Mouse (Mus musculus): ENCODE results near the gene Flvcr2. TPM values are rescaled to one million over a fixed set of nuclear protein-coding genes. Genes with fewer than 3 reads are reported as not detected.

Flvcr2 gene
- polyA plus RNA-seq, 1 experiment from 2014 or later, result 6.8 TPM

GRCm38 (mm10) chr12:85736960-85737359 is 9.4 kb upstream of the Flvcr2 start:
- Histone ChIP-seq H3K4me2 (no peak overlapping the region), H3K27ac (ENCODE audit: poor library complexity, severe bottlenecking) (no peak overlapping the region), H3K36me3 (no peaks in the 10 kb centered on the region), H3K27me3 (replicated peaks) (no peaks in the 10 kb centered on the region), H3K9me3 (replicated peaks) (peaks cover 5% of the 10 kb centered on the region; the same call in 1 of the 2 replicates), H3K9ac (no peak overlapping the region), H3K4me1 (replicated peaks) (peaks cover 3% of the 10 kb centered on the region), H3K4me3 (no peak overlapping the region)
- no peak for ATAC-seq (ENCODE audit: insufficient number of reproducible peaks, low FRiP score)
- 79% methylated on average over 3 of the region's 3 CpGs for WGBS

GRCm38 (mm10) chr12:85746696-85747219 is 419 bp downstream of the Flvcr2 start:
- no peaks in the 10 kb centered on the region for H3K36me3 ChIP-seq
- peak overlapping the region; percentile 57 for H3K4me3 ChIP-seq
- peaks cover 13% of the 10 kb centered on the region for H3K4me1 ChIP-seq (replicated peaks)
- peaks cover 6% of the 10 kb centered on the region for H3K27me3 ChIP-seq (replicated peaks)
- H3K9me3 ChIP-seq (replicated peaks), result no peaks in the 10 kb centered on the region
- peak; percentile 43 for ATAC-seq (ENCODE audit: insufficient number of reproducible peaks, low FRiP score)
- H3K4me2 ChIP-seq, result peak overlapping the region; percentile 97
- no peak overlapping the region for H3K27ac ChIP-seq (ENCODE audit: poor library complexity, severe bottlenecking)
- 13% methylated on average over 21 of the region's 21 CpGs for WGBS
- H3K9ac ChIP-seq, result peak overlapping the region; percentile 72

GRCm38 (mm10) chr12:85747343-85747742 is 1.0 kb downstream of the Flvcr2 start:
- WGBS, result 76% methylated on average over 10 of the region's 10 CpGs
- Histone ChIP-seq H3K27me3 (replicated peaks) (peaks cover 6% of the 10 kb centered on the region), H3K36me3 (no peaks in the 10 kb centered on the region), H3K4me3 (peak overlapping the region; percentile 57), H3K27ac (ENCODE audit: poor library complexity, severe bottlenecking) (no peak overlapping the region), H3K4me1 (replicated peaks) (peaks cover 13% of the 10 kb centered on the region), H3K4me2 (peak overlapping the region; percentile 97), H3K9me3 (replicated peaks) (no peaks in the 10 kb centered on the region), H3K9ac (no peak overlapping the region)
- ATAC-seq (ENCODE audit: insufficient number of reproducible peaks, low FRiP score), result no peak

GRCm38 (mm10) chr12:85749861-85750260 is 3.5 kb downstream of the Flvcr2 start:
- Histone ChIP-seq H3K36me3 (no peaks in the 10 kb centered on the region), H3K4me1 (replicated peaks) (peaks cover 13% of the 10 kb centered on the region), H3K4me3 (no peak overlapping the region), H3K27ac (ENCODE audit: poor library complexity, severe bottlenecking) (no peak overlapping the region), H3K9me3 (replicated peaks) (no peaks in the 10 kb centered on the region), H3K9ac (no peak overlapping the region), H3K27me3 (replicated peaks) (peaks cover 6% of the 10 kb centered on the region), H3K4me2 (no peak overlapping the region)
- 81% methylated on average over 9 of the region's 9 CpGs for WGBS
- ATAC-seq (ENCODE audit: insufficient number of reproducible peaks, low FRiP score), result no peak

- Histone ChIP-seq H3K27ac (ENCODE audit: poor library complexity, severe bottlenecking) (no peak overlapping the region), H3K9me3 (replicated peaks) (no peaks in the 10 kb centered on the region), H3K4me2 (no peak overlapping the region), H3K36me3 (no peaks in the 10 kb centered on the region), H3K9ac (no peak overlapping the region), H3K4me3 (no peak overlapping the region), H3K27me3 (replicated peaks) (peaks cover 5% of the 10 kb centered on the region), H3K4me1 (replicated peaks) (peaks cover 9% of the 10 kb centered on the region)
- ATAC-seq (ENCODE audit: insufficient number of reproducible peaks, low FRiP score), result no peak
- 83% methylated on average over 6 of the region's 6 CpGs for WGBS
Observed at GRCm38 (mm10) chr12:85752116-85752515, 5.8 kb downstream of the Flvcr2 start.

- Histone ChIP-seq H3K4me3 (no peak overlapping the region), H3K9me3 (replicated peaks) (no peaks in the 10 kb centered on the region), H3K27me3 (replicated peaks) (no peaks in the 10 kb centered on the region), H3K4me2 (no peak overlapping the region), H3K4me1 (replicated peaks) (no peaks in the 10 kb centered on the region), H3K36me3 (no peaks in the 10 kb centered on the region), H3K9ac (no peak overlapping the region), H3K27ac (ENCODE audit: poor library complexity, severe bottlenecking) (no peak overlapping the region)
- ATAC-seq (ENCODE audit: insufficient number of reproducible peaks, low FRiP score), result no peak
- 41% methylated on average over 2 of the region's 2 CpGs for WGBS
Observed at GRCm38 (mm10) chr12:85753223-85753622, 6.9 kb downstream of the Flvcr2 start.

- H3K4me1 ChIP-seq (replicated peaks), result no peaks in the 10 kb centered on the region
- no peaks in the 10 kb centered on the region for H3K36me3 ChIP-seq
- 44% methylated on average over 5 of the region's 5 CpGs for WGBS
- no peak overlapping the region for H3K4me3 ChIP-seq
- H3K27ac ChIP-seq (ENCODE audit: poor library complexity, severe bottlenecking), result no peak overlapping the region
- no peak overlapping the region for H3K4me2 ChIP-seq
- ATAC-seq (ENCODE audit: insufficient number of reproducible peaks, low FRiP score), result no peak
- no peaks in the 10 kb centered on the region for H3K27me3 ChIP-seq (replicated peaks)
- H3K9me3 ChIP-seq (replicated peaks), result no peaks in the 10 kb centered on the region
- H3K9ac ChIP-seq, result no peak overlapping the region
Observed at GRCm38 (mm10) chr12:85754611-85755265, 8.4 kb downstream of the Flvcr2 start.

- Histone ChIP-seq H3K4me3 (no peak overlapping the region), H3K9ac (no peak overlapping the region), H3K36me3 (no peaks in the 10 kb centered on the region), H3K4me2 (no peak overlapping the region), H3K27ac (ENCODE audit: poor library complexity, severe bottlenecking) (no peak overlapping the region), H3K27me3 (replicated peaks) (no peaks in the 10 kb centered on the region), H3K4me1 (replicated peaks) (peaks cover 2% of the 10 kb centered on the region), H3K9me3 (replicated peaks) (no peaks in the 10 kb centered on the region)
- no peak for ATAC-seq (ENCODE audit: insufficient number of reproducible peaks, low FRiP score)
- 68% methylated on average over 3 of the region's 3 CpGs for WGBS
Observed at GRCm38 (mm10) chr12:85756455-85756854, 10.1 kb downstream of the Flvcr2 start.

- Histone ChIP-seq H3K4me3 (no peak overlapping the region), H3K9me3 (replicated peaks) (no peaks in the 10 kb centered on the region), H3K4me2 (no peak overlapping the region), H3K36me3 (no peaks in the 10 kb centered on the region), H3K27me3 (replicated peaks) (no peaks in the 10 kb centered on the region), H3K4me1 (replicated peaks) (peaks cover 6% of the 10 kb centered on the region), H3K9ac (no peak overlapping the region), H3K27ac (ENCODE audit: poor library complexity, severe bottlenecking) (no peak overlapping the region)
- WGBS, result 55% methylated on average over 3 of the region's 3 CpGs
- ATAC-seq (ENCODE audit: insufficient number of reproducible peaks, low FRiP score), result no peak
Observed at GRCm38 (mm10) chr12:85757074-85757473, 10.7 kb downstream of the Flvcr2 start.

GRCm38 (mm10) chr12:85758741-85759140 is 12.4 kb downstream of the Flvcr2 start:
- no peaks in the 10 kb centered on the region for H3K36me3 ChIP-seq

GRCm38 (mm10) chr12:85761471-85761870 is 15.1 kb downstream of the Flvcr2 start:
- Histone ChIP-seq H3K27me3 (replicated peaks) (no peaks in the 10 kb centered on the region), H3K9me3 (replicated peaks) (no peaks in the 10 kb centered on the region), H3K4me1 (replicated peaks) (peaks cover 32% of the 10 kb centered on the region), H3K4me2 (no peak overlapping the region), H3K9ac (no peak overlapping the region), H3K36me3 (no peaks in the 10 kb centered on the region), H3K27ac (ENCODE audit: poor library complexity, severe bottlenecking) (no peak overlapping the region), H3K4me3 (no peak overlapping the region)
- WGBS, result 74% methylated on average over 4 of the region's 4 CpGs
- ATAC-seq (ENCODE audit: insufficient number of reproducible peaks, low FRiP score), result no peak

More at GRCm38 (mm10) chr12:85758741-85759140, 12.4 kb downstream of the Flvcr2 start:
- no peak for ATAC-seq (ENCODE audit: insufficient number of reproducible peaks, low FRiP score)
- H3K27me3 ChIP-seq (replicated peaks), result no peaks in the 10 kb centered on the region
- 77% methylated on average over 8 of the region's 8 CpGs for whole genome bisulfite sequencing
- H3K4me1 ChIP-seq (replicated peaks), result peaks cover 10% of the 10 kb centered on the region
- no peaks in the 10 kb centered on the region for H3K9me3 ChIP-seq (replicated peaks)
- no peak overlapping the region for H3K4me2 ChIP-seq
- no peak overlapping the region for H3K4me3 ChIP-seq
- H3K9ac ChIP-seq, result no peak overlapping the region
- H3K27ac ChIP-seq (ENCODE audit: poor library complexity, severe bottlenecking), result no peak overlapping the region

- Histone ChIP-seq H3K4me3 (no peak overlapping the region), H3K36me3 (no peaks in the 10 kb centered on the region), H3K27me3 (replicated peaks) (0 out of 2 replicates have a peak, but pooled peaks cover 3% of the 10 kb centered on the region), H3K4me2 (no peak overlapping the region), H3K9me3 (replicated peaks) (no peaks in the 10 kb centered on the region), H3K27ac (ENCODE audit: poor library complexity, severe bottlenecking) (no peak overlapping the region), H3K9ac (no peak overlapping the region), H3K4me1 (replicated peaks) (peaks cover 33% of the 10 kb centered on the region)
- no peak for ATAC-seq (ENCODE audit: insufficient number of reproducible peaks, low FRiP score)
- WGBS, result 23% methylated on average over 1 of the region's 1 CpGs
Observed at GRCm38 (mm10) chr12:85764686-85765085, 18.3 kb downstream of the Flvcr2 start.

All from heart, embryonic 12.5 days (tissue).